Mouse (Mus musculus): ENCODE data around the gene Kif21a. TPM values are rescaled to one million over a fixed set of nuclear protein-coding genes. Genes with fewer than 3 reads are reported as not detected.

The Kif21a gene
- total RNA-seq, 2 experiments from 2014 or later: 138 to 144 TPM

DNA sequence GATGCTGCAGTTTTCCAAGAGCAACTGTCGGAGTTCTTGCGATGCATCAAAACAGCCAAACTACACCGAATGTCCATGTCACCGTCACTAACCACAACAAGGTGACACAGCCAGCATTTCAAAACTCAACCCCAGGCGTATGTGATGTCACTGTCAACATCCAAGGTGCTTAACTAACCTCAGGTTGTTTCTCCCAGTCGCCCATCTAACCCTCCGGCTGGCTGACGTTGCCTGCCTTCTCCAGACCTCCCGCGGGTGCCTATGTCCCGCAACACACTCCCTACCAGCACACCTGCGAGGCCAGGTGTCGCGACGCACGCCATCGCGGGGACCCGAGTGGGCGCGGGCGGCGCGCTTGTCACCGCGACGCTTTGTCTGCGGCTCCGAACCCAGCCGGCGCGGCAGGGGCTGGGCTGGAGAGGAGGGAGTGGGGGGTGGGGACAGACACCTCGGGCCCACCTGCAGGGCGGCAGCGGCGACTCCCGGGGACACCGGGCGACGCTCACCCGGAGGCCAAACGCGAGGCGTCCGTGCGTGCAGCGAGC lies 725 bp downstream of the Kif21a start:
- Histone ChIP-seq H3K4me3 (peak overlapping the region; percentile 73), H3K27ac (peak overlapping the region; percentile 98)
- DNase-seq (ENCODE audit: extremely low spot score in 1 of 2, low spot score in 2 of 2): peak; percentile 50 to 54
- intact Hi-C loops (cut with DNase I): no loop called here
- TF ChIP-seq CTCF (IDR thresholded peaks at IDR 0.05): no peak

- Histone ChIP-seq H3K4me3 (peak overlapping the region; percentile 73), H3K27ac (no peak overlapping the region)
- DNase-seq (ENCODE audit: extremely low spot score in 1 of 2, low spot score in 2 of 2): no peak
- peak; percentile 36 for TF ChIP-seq CTCF (IDR thresholded peaks at IDR 0.05)
- intact Hi-C loops (cut with DNase I): no loop called here
Observed at GRCm38 (mm10) chr15:91047627-91048026, 2.1 kb downstream of the Kif21a start.

DNA sequence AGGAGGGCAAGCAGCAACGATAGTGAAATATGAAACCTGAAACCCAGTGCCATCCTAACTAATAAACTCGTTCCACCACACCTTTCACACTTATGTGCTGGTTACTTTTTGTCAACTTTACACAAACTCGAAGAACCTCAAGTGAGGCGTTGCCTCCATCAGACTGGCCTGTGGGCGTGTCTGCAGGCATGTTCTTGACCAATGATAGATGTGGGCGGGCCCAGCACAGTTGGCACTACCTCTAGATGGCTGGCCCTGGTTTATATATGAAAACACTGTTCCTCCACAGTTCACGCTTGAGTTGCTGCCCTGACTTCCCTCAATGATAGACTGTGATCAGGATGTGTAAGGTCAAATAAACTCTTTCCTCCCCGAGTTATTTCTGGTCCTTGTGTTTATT lies 3.2 kb downstream of the Kif21a start:
- no peak for TF ChIP-seq CTCF (IDR thresholded peaks at IDR 0.05)
- DNase-seq (ENCODE audit: extremely low spot score in 1 of 2, low spot score in 2 of 2): no peak
- intact Hi-C loops (cut with DNase I): no loop called here
- no peak overlapping the region for H3K4me3 ChIP-seq
- no peak overlapping the region for H3K27ac ChIP-seq

- DNase-seq (ENCODE audit: extremely low spot score in 1 of 2, low spot score in 2 of 2): no peak
- no peak for TF ChIP-seq CTCF (IDR thresholded peaks at IDR 0.05)
- Histone ChIP-seq H3K27ac (no peak overlapping the region), H3K4me3 (no peak overlapping the region)
- intact Hi-C loops (cut with DNase I): no loop called here
Observed at GRCm38 (mm10) chr15:91043263-91043662, 6.5 kb downstream of the Kif21a start.

- no peak for TF ChIP-seq CTCF (IDR thresholded peaks at IDR 0.05)
- intact Hi-C loops (cut with DNase I): no loop called here
- DNase-seq (ENCODE audit: extremely low spot score in 1 of 2, low spot score in 2 of 2): no peak
- H3K27ac ChIP-seq: no peak overlapping the region
- no peak overlapping the region for H3K4me3 ChIP-seq
Observed at GRCm38 (mm10) chr15:91038860-91039259, 10.9 kb downstream of the Kif21a start.

GRCm38 (mm10) chr15:91034090-91034489 lies 15.7 kb downstream of the Kif21a start:
- H3K4me3 ChIP-seq: no peak overlapping the region
- no peak overlapping the region for H3K27ac ChIP-seq
- DNase-seq (ENCODE audit: extremely low spot score in 1 of 2, low spot score in 2 of 2): no peak
- TF ChIP-seq CTCF (IDR thresholded peaks at IDR 0.05): no peak
- intact Hi-C loops (cut with DNase I): no loop called here

GRCm38 (mm10) chr15:91033529-91033928 lies 16.2 kb downstream of the Kif21a start:
- intact Hi-C loops (cut with DNase I): no loop called here
- TF ChIP-seq CTCF (IDR thresholded peaks at IDR 0.05): no peak
- Histone ChIP-seq H3K4me3 (no peak overlapping the region), H3K27ac (no peak overlapping the region)
- no peak for DNase-seq (ENCODE audit: extremely low spot score in 1 of 2, low spot score in 2 of 2)

DNA sequence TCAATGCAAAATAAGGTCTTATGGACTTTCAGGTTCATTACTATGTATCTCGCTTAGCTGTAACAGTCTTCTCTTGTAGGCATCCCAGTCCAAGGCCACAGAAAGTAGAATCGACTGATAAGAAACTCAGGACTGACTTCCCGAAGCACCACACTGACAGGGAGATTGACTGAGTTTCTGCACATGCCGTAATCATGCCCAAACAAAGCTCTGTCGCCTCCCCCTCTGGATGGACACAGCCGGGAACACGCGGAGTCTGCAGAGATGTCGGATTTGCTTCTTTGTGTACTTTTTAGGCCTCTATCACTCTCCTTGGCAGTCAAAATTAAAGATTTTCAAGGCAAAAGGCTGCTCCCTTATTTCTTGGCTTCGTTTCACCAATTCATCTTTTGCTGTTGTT lies 20.8 kb downstream of the Kif21a start:
- Histone ChIP-seq H3K4me3 (no peak overlapping the region), H3K27ac (no peak overlapping the region)
- TF ChIP-seq CTCF (IDR thresholded peaks at IDR 0.05): no peak
- no peak for DNase-seq (ENCODE audit: extremely low spot score in 1 of 2, low spot score in 2 of 2)
- intact Hi-C loops (cut with DNase I): no loop called here

GRCm38 (mm10) chr15:91028494-91028893 lies 21.3 kb downstream of the Kif21a start:
- intact Hi-C loops (cut with DNase I): no loop called here
- no peak for DNase-seq (ENCODE audit: extremely low spot score in 1 of 2, low spot score in 2 of 2)
- H3K4me3 ChIP-seq: no peak overlapping the region
- no peak for TF ChIP-seq CTCF (IDR thresholded peaks at IDR 0.05)
- H3K27ac ChIP-seq: no peak overlapping the region

- Histone ChIP-seq H3K4me3 (no peak overlapping the region), H3K27ac (no peak overlapping the region)
- TF ChIP-seq CTCF (IDR thresholded peaks at IDR 0.05): no peak
- intact Hi-C loops (cut with DNase I): no loop called here
- DNase-seq (ENCODE audit: extremely low spot score in 1 of 2, low spot score in 2 of 2): no peak
Observed at GRCm38 (mm10) chr15:91022276-91022675, 27.5 kb downstream of the Kif21a start.

GRCm38 (mm10) chr15:91018861-91019187 lies 30.9 kb downstream of the Kif21a start:
- Histone ChIP-seq H3K27ac (peak overlapping the region; percentile 30; the same call in 1 of the 2 replicates), H3K4me3 (no peak overlapping the region)
- intact Hi-C loops (cut with DNase I): no loop called here
- no peak for TF ChIP-seq CTCF (IDR thresholded peaks at IDR 0.05)
- no peak for DNase-seq (ENCODE audit: extremely low spot score in 1 of 2, low spot score in 2 of 2)

GRCm38 (mm10) chr15:91018161-91018860 lies 31.4 kb downstream of the Kif21a start:
- intact Hi-C loops (cut with DNase I): no loop called here
- peak in 1 of 2 experiments; percentile 22 for DNase-seq (ENCODE audit: extremely low spot score in 1 of 2, low spot score in 2 of 2)
- 0 out of 2 replicates have a peak overlapping the region, but pooled peaks have one; percentile 32 for H3K27ac ChIP-seq
- H3K4me3 ChIP-seq: no peak overlapping the region
- no peak for TF ChIP-seq CTCF (IDR thresholded peaks at IDR 0.05)

Data from left cerebral cortex, adult 2 months (tissue).